Mouse (Mus musculus): ENCODE data around the gene Dgkd.

DNA sequence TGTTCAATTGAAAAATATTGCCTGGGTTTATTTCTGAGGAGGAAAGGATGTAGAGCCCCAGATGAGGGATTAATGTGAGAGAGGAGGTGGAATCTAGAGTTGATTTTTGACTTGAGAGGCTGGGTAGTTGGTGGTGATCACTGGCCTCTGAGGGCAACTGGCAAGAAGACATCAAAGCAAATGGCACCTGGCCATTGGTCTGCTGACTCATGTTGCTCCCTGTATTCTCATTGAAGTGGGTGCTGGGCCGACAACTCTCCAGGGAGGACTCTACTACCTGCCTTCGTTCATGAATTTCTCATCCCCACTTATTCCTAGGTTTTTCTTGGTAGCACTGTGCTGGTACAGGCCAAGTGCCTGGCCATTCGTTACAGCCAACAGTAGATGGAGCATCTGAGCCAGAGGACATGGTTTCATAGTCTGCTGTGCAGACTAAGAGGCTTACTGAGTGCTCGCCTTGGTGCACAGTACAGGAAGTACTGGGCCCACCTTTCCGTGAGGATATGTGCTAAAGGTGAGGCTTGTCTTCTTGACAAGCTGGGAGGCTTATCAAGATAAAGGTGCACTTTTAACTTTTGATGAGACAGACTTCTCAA, 53.4 kb downstream of the Dgkd start:
- TF ChIP-seq POLR2AphosphoS2 (IDR thresholded peaks at IDR 0.05; ENCODE audit: low read length) (no peak), POLR2AphosphoS5 (IDR thresholded peaks at IDR 0.05; ENCODE audit: borderline replicate concordance, low read depth, low read length) (no peak), TAL1 (IDR thresholded peaks at IDR 0.05; ENCODE audit: low read length) (no peak), GATA1 (IDR thresholded peaks at IDR 0.05; ENCODE audit: low read depth, low read length) (no peak)

Measured in MEL (cell line).